Mouse (Mus musculus) hindbrain, embryonic 12.5 days (tissue): ENCODE data around the gene Pax3. TPM values are rescaled to one million over a fixed set of nuclear protein-coding genes. Genes with fewer than 3 reads are reported as not detected.
A peak's percentile ranks its signal among the peaks of the same experiment; 100 is the strongest.

Source experiments
- ATAC-seq: fragments of 200-750 bp; cut with Nextera tagmentation; 2 replicates; pipeline ENCODE4 v1.8.0; 2017; ENCODE audit warnings: moderate TSS enrichment; ENCODE audit not compliant: low FRiP score
- H3K27ac ChIP-seq: fragments of 300-500 bp; sonication (generic); 2 replicates; pipeline ENCODE4 v1.5.1; 2016; ENCODE audit warnings: mild to moderate bottlenecking
- H3K27me3 ChIP-seq: fragments of 300-500 bp; sonication (generic); 2 replicates; pipeline ENCODE4 v1.6.1; 2016; ENCODE audit warnings: mild to moderate bottlenecking
- H3K36me3 ChIP-seq: fragments of 300-500 bp; sonication (generic); 2 replicates; pipeline ENCODE4 v1.6.1; 2016; ENCODE audit warnings: mild to moderate bottlenecking
- H3K4me1 ChIP-seq: fragments of 300-500 bp; sonication (generic); 2 replicates; pipeline ENCODE4 v1.6.1; 2016
- H3K4me2 ChIP-seq: fragments of 300-500 bp; sonication (generic); replicated peaks from 2 replicates; pipeline ENCODE4 v1.6.1; 2016; ENCODE audit warnings: mild to moderate bottlenecking
- H3K4me3 ChIP-seq: fragments of 300-500 bp; sonication (generic); 2 replicates; pipeline ENCODE4 v1.5.1; 2016; ENCODE audit warnings: mild to moderate bottlenecking
- H3K9ac ChIP-seq: fragments of 300-500 bp; sonication (generic); 2 replicates; pipeline ENCODE4 v1.6.1; 2016; ENCODE audit warnings: mild to moderate bottlenecking, moderate library complexity
- H3K9me3 ChIP-seq: fragments of 300-500 bp; sonication (generic); replicated peaks from 2 replicates; pipeline ENCODE4 v1.6.1; 2016; ENCODE audit warnings: mild to moderate bottlenecking
- WGBS: fragments of 180-500 bp; shearing (Covaris S2); methylation state at CpG from one replicate; pipeline ENCODE4 v1.1.7; 2016; 5-methylcytosine and 5-hydroxymethylcytosine counted together
- polyA plus RNA-seq: library from polyadenylated mRNA; unstranded; fragments of >200 nt; fragmentation: Nextera tagmentation; extraction: Ambion mirVana; gene quantifications from 2 replicates; pipeline ENCODE4 v1.2.1, GENCODE M21; 2016

Gene Pax3
- polyA plus RNA-seq, 1 experiment from 2014 or later: 37.5 TPM

DNA sequence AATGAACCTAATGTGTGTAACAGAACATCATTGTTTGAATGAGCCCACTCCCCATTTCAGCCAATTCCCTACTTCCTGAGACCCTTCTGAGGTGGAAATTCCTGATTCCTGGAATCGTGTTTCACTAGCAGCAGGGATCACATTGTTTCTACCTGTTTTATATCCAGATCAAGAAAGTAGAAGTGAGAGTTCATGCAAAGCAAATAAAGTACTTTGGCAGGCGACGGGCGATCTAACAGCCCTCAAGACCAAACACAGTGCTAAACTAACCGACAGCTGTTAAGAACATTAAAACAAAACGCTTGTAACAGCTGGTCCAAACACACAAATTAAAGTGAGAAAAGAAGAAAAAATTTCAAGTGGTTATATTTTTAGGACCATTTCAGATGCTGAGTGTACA lies 39.0 kb downstream of the Pax3 start:
- ATAC-seq: no peak

DNA sequence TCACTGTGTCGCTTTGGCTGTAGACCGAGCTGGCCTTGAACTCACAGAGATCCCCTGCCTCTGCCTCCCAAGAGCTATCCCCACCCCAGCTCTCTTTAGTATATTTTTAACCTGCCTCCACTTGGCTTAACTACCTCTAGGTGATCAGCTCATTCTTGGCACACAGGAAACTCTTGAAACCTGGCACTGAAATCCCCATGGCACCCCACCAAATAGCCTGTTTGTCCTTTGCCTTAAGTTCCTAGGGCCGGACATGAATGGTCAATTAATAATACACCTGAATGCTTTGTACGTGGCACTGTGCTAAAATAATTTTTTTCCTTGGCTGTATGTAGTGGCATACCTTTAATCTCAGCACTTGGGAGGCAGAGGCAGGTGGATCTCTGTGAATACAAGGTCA lies 41.1 kb downstream of the Pax3 start:
- no peak for ATAC-seq
- H3K27me3 ChIP-seq: peaks cover 75% of the 10 kb centered on the region

More for the DNA sequence above, 39.0 kb downstream of the Pax3 start:
- Histone ChIP-seq H3K27me3 (peaks cover 66% of the 10 kb centered on the region), H3K4me1 (peaks cover 10% of the 10 kb centered on the region), H3K36me3 (no peaks in the 10 kb centered on the region), H3K9me3 (no peaks in the 10 kb centered on the region), H3K27ac (no peak overlapping the region), H3K4me2 (no peak overlapping the region), H3K4me3 (no peak overlapping the region), H3K9ac (no peak overlapping the region)
- WGBS: 42% methylated on average over 6 of the region's 6 CpGs

DNA sequence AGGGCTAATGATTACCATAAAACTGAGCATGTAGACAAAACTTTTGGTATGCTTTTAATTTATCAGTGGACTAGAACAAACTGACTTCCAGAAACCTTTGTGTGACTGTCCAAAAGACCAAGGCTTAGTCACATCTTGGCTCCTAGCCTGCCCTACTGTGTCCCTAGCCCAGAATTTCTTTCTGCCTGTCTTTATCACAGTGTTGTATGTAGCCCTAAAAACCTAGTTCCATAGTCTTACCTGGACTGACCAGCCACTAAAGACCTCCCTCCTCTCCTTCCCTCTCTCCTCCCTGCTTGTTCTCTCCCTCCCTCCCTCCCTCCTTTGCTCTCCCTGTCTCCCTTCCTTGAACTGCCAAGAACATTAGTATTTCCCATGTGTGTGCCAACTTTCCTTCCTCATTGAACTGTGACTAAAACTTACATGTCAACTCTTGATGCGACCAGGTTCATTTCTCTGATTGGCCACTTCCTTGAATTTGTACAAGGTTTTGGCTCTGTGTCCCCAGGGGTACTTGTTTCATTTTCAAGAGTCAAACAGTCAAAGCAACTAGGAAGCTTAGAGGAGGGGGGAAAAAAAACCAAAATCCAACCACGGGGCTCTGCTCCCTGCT lies 48.8 kb downstream of the Pax3 start:
- no peak overlapping the region for H3K27ac ChIP-seq
- H3K4me3 ChIP-seq: no peak overlapping the region
- H3K9ac ChIP-seq: no peak overlapping the region
- no peak for ATAC-seq
- H3K27me3 ChIP-seq: peaks cover 87% of the 10 kb centered on the region
- no peaks in the 10 kb centered on the region for H3K9me3 ChIP-seq
- no peaks in the 10 kb centered on the region for H3K36me3 ChIP-seq
- no peak overlapping the region for H3K4me2 ChIP-seq
- peaks cover 17% of the 10 kb centered on the region for H3K4me1 ChIP-seq
- 54% methylated on average over 2 of the region's 2 CpGs for whole genome bisulfite sequencing

More for the DNA sequence above, 41.1 kb downstream of the Pax3 start:
- no peak overlapping the region for H3K27ac ChIP-seq
- WGBS: 93% methylated on average over 4 of the region's 4 CpGs
- no peak overlapping the region for H3K9ac ChIP-seq
- no peak overlapping the region for H3K4me3 ChIP-seq
- no peaks in the 10 kb centered on the region for H3K9me3 ChIP-seq
- peaks cover 10% of the 10 kb centered on the region for H3K4me1 ChIP-seq
- H3K4me2 ChIP-seq: no peak overlapping the region
- no peaks in the 10 kb centered on the region for H3K36me3 ChIP-seq

DNA sequence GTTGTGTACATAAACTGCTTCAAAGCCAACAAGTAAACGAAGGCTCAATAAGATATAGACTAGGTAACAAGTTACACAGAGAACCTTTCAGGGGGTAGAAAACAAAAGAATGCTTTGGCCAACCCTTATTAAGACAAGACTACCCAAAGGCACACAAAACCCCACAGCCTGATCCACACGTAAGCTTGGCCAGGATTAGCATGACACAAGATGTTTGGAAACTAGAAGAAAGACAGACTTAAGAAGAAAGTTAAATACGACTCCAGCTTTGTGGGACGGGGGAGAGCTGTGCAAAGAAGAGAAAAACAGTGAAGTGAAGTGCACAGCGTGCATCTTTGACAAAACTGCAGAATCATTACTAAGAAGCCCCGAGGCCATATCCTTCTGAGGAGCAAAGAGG lies 53.5 kb downstream of the Pax3 start:
- H3K4me2 ChIP-seq: no peak overlapping the region
- peaks cover 77% of the 10 kb centered on the region for H3K27me3 ChIP-seq
- H3K9ac ChIP-seq: no peak overlapping the region
- peaks cover 39% of the 10 kb centered on the region for H3K4me1 ChIP-seq
- H3K36me3 ChIP-seq: no peaks in the 10 kb centered on the region
- no peak overlapping the region for H3K27ac ChIP-seq
- H3K4me3 ChIP-seq: no peak overlapping the region
- no peak for ATAC-seq
- H3K9me3 ChIP-seq: no peaks in the 10 kb centered on the region
- WGBS: 24% methylated on average over 6 of the region's 6 CpGs

DNA sequence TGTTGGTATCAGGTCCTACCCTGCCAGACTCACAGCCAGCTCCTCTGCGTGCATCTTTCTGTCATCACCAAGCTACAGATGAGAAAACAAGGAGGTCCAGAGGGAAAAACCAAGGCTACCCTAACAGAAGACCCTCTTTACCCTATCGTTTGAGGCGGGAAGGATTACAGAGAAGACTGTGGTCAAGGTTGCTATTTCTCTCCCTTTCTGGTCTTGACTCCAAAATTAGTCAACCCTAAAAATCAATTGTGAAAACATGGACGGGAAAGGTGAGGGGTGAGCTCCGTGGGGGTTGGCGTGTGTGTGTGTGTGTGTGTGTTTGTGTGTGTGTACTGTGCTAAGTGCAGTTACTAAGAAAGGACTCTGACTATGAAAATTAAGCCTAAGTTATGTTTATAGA lies 54.0 kb downstream of the Pax3 start:
- 32% methylated on average over 6 of the region's 6 CpGs for WGBS
- Histone ChIP-seq H3K4me2 (no peak overlapping the region), H3K9ac (no peak overlapping the region), H3K9me3 (no peaks in the 10 kb centered on the region), H3K36me3 (no peaks in the 10 kb centered on the region), H3K4me3 (no peak overlapping the region), H3K27ac (peak overlapping the region; percentile 35; the same call in 1 of the 2 replicates), H3K4me1 (peaks cover 37% of the 10 kb centered on the region), H3K27me3 (peaks cover 74% of the 10 kb centered on the region)
- no peak for ATAC-seq

DNA sequence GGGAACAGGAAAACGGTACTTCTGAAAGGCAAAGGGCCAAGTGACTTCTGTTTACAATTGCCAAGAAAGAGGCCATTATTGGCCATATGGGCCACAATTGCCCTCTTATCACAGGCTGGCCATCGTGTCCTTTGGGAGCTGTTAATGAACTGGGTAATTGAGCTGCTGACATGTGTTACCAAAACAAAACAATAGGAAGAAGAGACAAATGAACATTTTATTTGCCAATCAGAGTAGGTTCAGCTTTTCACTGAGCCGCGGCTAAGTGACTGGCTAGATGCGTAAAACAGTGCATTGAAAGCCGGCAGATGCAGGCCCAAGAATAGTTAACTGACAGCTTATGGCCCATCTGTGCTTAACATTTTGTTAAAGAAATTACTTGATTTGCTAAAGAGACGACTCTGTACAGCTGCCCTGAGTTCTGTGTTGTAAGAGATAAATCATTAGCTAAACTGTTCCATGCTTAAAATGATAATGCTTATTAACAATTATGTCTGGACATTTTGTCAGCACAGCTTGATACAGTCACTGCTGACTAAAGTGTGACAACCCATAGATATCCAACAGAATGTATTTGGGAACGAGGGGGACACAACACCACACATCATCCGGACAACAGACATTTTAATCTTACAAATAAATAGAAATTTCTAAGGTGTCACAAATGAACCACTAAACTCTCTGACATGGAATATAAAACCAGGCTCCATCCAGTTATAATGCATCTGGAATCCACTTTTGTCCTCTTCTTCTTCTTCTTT lies 55.0 kb downstream of the Pax3 start:
- Histone ChIP-seq H3K4me1 (peaks cover 36% of the 10 kb centered on the region), H3K27me3 (peaks cover 78% of the 10 kb centered on the region), H3K9ac (no peak overlapping the region), H3K4me3 (no peak overlapping the region), H3K4me2 (no peak overlapping the region), H3K9me3 (no peaks in the 10 kb centered on the region), H3K27ac (no peak overlapping the region), H3K36me3 (no peaks in the 10 kb centered on the region)
- ATAC-seq: peak; percentile 74
- 8% methylated on average over 9 of the region's 9 CpGs for WGBS

DNA sequence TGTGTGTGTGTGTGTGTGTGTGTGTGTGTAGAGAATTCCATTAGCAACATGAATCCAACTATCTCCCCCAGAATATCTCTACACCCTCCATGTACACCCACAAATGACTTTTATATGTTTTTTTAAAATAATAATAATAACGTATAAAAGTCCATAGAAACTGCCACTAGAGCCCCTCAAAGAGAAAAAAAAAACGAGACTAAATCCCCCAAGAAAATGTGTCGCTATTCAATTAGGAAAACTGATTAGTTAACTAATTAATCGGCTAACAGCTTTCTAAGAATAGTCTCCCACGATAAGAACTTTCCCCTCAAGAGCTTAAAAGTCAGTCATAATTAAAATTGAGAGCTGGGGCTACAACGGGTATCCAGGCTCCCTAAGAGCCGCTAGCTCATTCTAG lies 55.6 kb downstream of the Pax3 start:
- Histone ChIP-seq H3K27me3 (peaks cover 75% of the 10 kb centered on the region), H3K4me2 (peak overlapping the region; percentile 21; the same call in 1 of the 2 replicates)
- 6% methylated on average over 7 of the region's 7 CpGs for WGBS

DNA sequence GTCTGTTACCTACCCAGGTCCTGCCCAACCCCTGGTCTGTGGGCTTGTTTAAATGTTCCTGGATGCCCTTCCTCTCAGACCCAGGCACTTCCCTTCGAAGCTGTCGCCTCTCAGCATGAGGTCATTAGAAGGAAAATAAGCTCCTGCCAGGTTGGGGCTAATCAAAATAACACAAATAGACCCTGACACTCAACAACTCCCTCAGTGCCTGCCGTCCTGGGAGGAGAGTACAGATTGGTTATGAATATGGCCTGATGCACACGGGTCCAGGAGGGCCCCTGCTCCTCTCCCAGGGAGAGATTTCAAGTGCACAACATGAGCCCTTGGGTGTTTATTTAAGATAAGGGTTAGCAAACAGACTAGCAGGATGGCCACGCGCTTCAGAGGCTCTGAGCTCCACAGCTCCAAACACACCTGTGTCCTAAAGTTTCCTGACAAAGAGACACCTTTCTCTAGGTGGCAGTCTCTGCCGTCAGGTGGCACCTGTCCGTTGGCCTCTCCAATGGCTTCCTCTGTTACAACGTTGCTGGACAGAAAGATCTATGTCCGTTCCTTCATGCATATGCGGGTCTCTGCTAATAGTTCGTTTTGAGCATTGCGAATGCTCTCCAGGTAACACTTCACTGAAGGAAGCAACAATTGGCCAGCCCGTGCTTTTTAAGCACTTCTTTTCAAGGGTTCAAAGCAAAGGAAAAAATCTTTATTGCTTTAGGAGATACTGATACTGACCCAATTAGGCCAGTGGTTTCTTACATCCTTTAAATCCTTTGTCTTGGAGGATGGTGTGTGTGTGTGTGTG lies 56.2 kb downstream of the Pax3 start:
- Histone ChIP-seq H3K27me3 (peaks cover 70% of the 10 kb centered on the region), H3K9me3 (no peaks in the 10 kb centered on the region), H3K27ac (peak overlapping the region; percentile 66), H3K36me3 (no peaks in the 10 kb centered on the region), H3K4me1 (peaks cover 33% of the 10 kb centered on the region), H3K9ac (no peak overlapping the region), H3K4me3 (no peak overlapping the region), H3K4me2 (peak overlapping the region; percentile 21; the same call in 1 of the 2 replicates)
- 2% methylated on average over 14 of the region's 14 CpGs for WGBS
- ATAC-seq: peak; percentile 67

More for the DNA sequence above, 55.6 kb downstream of the Pax3 start:
- Histone ChIP-seq H3K27ac (peak overlapping the region; percentile 66; the same call in 1 of the 2 replicates), H3K4me1 (peaks cover 33% of the 10 kb centered on the region), H3K9ac (no peak overlapping the region), H3K9me3 (no peaks in the 10 kb centered on the region), H3K36me3 (no peaks in the 10 kb centered on the region), H3K4me3 (no peak overlapping the region)
- ATAC-seq: no peak

DNA sequence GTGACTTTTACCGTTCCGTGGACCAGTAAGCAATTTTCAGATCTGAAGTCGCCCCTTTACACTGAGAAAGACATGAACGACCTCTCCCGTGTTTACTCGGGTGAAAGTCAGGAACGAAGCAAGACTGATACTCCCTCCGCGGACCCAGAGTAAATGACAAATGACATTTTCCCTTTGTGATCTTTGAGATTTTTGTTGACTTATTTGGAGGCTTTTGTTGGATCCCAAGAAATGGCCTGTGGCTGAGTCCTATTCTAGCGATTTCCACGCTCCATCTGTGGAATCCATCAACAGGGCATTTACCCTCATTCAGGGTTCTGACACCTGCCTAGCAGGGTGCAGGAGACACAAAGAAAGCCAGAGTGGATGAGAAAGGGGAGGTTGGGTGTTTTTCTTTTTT lies 57.6 kb downstream of the Pax3 start:
- Histone ChIP-seq H3K9ac (no peak overlapping the region), H3K4me3 (no peak overlapping the region), H3K9me3 (no peaks in the 10 kb centered on the region), H3K4me1 (peaks cover 29% of the 10 kb centered on the region), H3K36me3 (no peaks in the 10 kb centered on the region), H3K4me2 (peak overlapping the region; percentile 8), H3K27ac (peak overlapping the region; percentile 60; the same call in 1 of the 2 replicates), H3K27me3 (peaks cover 72% of the 10 kb centered on the region)
- 1% methylated on average over 11 of the region's 11 CpGs for WGBS
- peak; percentile 77 for ATAC-seq

DNA sequence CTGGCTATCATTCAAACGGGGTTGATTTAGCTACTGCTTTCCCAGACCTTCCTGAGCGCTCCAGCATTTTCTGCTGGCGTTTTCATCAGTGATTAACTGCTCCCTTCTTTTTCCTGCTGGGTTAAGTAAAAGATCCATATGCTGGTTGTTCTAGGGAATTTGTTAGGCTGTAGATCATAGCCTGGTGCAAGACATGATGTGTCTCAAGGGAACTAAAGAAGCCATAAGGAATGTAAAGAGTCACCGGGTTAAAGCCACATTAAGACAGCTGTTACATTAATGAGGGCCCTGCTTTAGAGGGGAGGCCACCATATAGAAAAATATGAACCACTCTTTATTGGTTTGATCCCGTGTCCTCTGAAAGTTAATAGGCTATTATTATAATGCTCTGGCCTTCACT lies 67.7 kb downstream of the Pax3 start:
- Histone ChIP-seq H3K27me3 (peaks cover 26% of the 10 kb centered on the region), H3K9me3 (no peaks in the 10 kb centered on the region), H3K4me2 (no peak overlapping the region), H3K4me3 (no peak overlapping the region), H3K9ac (no peak overlapping the region), H3K4me1 (no peaks in the 10 kb centered on the region), H3K27ac (no peak overlapping the region), H3K36me3 (peaks cover 3% of the 10 kb centered on the region; the same call in 1 of the 2 replicates)
- WGBS: 49% methylated on average over 5 of the region's 5 CpGs
- no peak for ATAC-seq

DNA sequence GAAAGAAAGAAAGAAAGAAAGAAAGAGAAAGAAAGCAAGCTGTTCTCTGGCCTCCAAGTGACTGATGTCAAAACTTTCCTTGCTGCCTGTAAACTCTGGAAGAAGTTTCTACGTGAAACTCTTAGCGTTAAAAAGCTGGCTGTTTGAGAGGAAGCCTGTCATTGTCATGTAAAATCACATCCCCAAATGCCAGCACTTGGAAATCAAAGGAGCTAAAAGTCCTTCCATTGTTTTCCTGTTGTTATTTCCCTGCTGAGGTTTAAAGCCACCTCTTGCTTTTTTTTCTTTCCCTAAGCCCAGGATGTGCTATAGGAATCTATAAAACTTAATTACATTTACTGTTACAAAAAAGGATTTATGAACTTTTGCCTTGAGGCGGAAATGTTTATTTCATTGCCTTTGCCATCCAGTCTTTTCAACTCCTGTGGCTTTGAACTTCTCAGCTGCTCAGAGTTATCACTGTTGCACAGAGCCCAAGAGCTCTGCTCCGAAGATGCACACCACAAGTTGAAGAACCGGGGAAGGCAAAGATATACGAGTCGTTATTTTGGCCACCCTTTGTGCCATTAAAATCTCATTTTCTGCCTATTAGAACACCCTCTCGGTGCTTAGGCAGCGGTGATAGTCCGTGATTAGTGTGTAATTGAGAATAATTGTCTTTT lies 76.9 kb downstream of the Pax3 start:
- WGBS: 19% methylated on average over 10 of the region's 10 CpGs
- Histone ChIP-seq H3K27ac (no peak overlapping the region), H3K27me3 (peaks cover 15% of the 10 kb centered on the region), H3K4me2 (no peak overlapping the region), H3K4me1 (0 out of 2 replicates have a peak, but pooled peaks cover 4% of the 10 kb centered on the region), H3K9ac (no peak overlapping the region), H3K9me3 (no peaks in the 10 kb centered on the region), H3K4me3 (no peak overlapping the region), H3K36me3 (no peaks in the 10 kb centered on the region)
- no peak for ATAC-seq

DNA sequence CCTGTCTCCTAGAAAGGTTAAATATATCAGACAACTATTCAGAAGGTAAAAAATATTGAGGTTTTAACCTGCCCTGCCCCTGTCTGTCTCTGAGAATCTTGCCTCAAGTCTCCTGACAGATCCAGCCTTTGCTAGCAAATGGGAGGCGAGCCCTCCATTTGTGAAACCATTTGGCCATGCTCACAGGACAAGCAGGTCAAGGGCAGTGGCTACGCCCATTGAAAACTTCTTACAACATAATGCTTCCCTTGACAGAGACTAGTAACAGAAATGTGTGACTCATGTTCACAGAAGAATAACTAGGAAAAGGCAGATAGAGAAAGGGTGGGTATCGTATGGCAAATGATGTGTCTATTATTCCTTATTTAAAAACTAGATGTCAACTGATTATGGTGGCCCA lies 80.9 kb downstream of the Pax3 start:
- no peak overlapping the region for H3K9ac ChIP-seq
- H3K4me3 ChIP-seq: no peak overlapping the region
- H3K27me3 ChIP-seq: peaks cover 18% of the 10 kb centered on the region
- no peak overlapping the region for H3K27ac ChIP-seq
- H3K36me3 ChIP-seq: no peaks in the 10 kb centered on the region
- H3K4me2 ChIP-seq: no peak overlapping the region
- no peak for ATAC-seq
- H3K4me1 ChIP-seq: 0 out of 2 replicates have a peak, but pooled peaks cover 7% of the 10 kb centered on the region
- H3K9me3 ChIP-seq: no peaks in the 10 kb centered on the region
- WGBS: 88% methylated on average over 3 of the region's 3 CpGs
